Mouse (Mus musculus) gonadal fat pad, adult 2 months (tissue): ENCODE data around the gene Crcp. TPM values are rescaled to one million over a fixed set of nuclear protein-coding genes. Genes with fewer than 3 reads are reported as not detected.
"Not testable (repeated sequence)": the region's sequence is repeated elsewhere in the genome, so short reads cannot be mapped to it uniquely, and the experiment has no call there.

Source experiments
- DNase-seq: peaks from one replicate; pipeline ENCODE4 v3.0.0-alpha.2; 2012; ENCODE audit warnings: low read depth
- polyA plus RNA-seq: library from polyadenylated mRNA; depleted of rRNA; stranded (reverse); fragments of >200 nt; gene quantifications from 2 replicates; pipeline ENCODE4 v1.2.3, GENCODE M21; 2012

Gene Crcp
- polyA plus RNA-seq, 1 experiment, result 17.4 TPM

DNA sequence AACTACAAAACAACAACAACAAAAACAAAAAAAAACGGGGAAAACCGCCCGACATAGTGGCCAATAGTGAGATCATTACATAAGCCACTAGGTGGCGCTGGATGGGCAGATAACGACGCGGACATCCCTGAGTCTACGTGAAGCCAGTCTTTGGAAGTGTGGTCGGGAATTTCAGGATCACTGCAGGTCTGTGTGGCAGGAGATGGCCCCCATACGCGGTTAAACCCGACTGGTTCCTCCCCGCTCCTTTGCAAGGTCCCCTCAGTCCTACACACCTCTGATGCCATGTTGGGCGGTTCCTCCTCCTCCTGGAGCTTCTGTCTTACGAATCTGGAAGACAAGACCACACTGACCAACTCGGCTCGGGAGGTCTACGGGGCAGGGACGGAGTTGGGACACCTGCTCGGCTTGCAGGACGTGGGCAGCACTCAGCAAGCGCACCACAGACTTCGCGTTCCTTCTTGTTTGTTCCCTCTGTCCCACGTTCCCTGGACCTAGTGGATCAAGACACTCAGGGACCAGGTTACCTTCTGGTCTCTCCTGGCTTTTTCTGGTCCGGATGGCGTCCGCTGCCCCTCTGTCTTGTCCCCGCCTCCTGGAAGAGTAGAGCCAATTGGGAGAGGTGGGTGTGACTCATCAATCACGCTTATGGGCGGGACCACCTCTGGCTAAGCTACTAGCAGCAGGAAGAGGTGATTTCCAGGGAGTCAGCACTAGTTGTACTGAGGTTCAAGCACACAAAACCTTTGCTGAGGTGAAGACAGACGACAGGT is 5.1 kb upstream of the Crcp start:
- DNase-seq, result peak; percentile 59

- DNase-seq, result no peak
Observed at GRCm38 (mm10) chr5:130027134-130027533, 2.0 kb upstream of the Crcp start.

DNA sequence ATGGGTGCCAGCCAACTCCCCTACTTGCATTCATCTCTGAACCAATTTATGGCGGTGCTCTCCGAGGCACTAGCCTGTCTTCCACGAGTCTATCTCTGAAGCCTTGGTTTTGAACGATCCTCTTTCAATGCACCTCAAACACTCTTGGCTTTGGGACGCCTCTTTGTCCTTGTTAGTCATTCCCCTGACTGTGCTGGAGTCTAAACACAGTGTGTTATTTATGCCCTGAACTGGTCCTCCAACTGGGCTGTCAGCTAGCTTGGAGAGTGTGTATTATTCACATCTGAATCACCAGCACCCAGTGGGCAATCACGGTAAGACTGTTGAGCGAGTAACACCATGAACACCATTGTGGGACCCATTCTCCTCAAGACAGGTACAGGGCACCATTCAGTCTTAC is 1.4 kb upstream of the Crcp start:
- DNase-seq, result no peak

- DNase-seq, result no peak
Observed at GRCm38 (mm10) chr5:130031410-130032390, 2.6 kb downstream of the Crcp start.

- no peak for DNase-seq
Observed at GRCm38 (mm10) chr5:130033869-130034268, 4.8 kb downstream of the Crcp start.

DNA sequence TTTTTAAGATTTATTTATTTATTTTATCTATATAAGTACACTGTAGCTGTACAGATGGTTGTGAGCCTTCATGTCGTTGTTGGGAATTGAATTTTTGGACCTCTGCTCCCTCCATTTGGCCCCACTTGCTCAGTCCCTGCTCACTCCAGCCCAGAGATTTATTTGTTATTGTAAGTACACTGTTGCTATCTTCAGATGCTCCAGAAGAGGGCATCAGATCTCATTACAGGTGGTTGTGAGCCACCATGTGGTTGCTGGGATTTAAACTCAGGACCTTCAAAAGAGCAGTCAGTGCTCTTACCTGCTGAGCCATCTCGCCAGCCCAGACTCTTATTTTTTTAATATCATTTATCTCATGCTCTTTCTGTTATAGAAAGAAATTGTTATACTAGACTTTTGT is 7.2 kb downstream of the Crcp start:
- not testable (repeated sequence) for DNase-seq

DNA sequence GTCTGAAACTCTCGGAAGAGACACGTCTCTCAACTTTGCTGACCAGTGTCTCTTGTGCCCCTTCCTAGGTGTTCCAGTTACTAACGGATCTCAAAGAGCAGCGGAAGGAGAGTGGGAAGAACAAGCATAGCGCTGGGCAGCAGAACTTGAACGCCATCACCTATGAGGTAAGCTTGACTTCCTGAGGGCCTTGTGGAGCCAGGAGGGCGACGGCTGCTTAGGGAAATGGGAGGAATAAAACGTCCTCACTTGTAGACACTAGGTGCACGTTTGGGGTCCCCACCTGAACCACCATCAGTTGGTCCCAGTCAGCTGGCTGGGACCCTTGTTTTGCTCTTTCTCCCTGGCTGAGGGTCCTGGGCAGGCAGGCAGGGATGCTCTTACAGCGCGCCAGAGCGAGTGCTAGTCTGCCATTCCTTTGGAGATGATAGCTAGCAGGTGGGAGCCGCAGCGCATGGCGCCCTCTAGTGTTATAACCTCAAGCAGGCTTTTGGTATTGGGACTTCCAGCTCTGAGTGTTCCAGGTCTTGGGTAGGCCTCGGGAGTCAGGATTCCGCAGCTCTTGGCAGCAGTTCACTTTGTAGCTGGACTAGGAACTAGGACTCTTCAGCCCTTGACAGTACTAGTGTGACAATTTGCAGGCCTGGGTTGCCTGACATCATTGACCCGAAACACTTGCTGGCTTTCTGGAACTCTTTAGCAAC is 8.8 kb downstream of the Crcp start:
- DNase-seq, result no peak

GRCm38 (mm10) chr5:130040797-130041196 is 11.7 kb downstream of the Crcp start:
- DNase-seq, result no peak

- no peak for DNase-seq
Observed at GRCm38 (mm10) chr5:130041262-130041661, 12.2 kb downstream of the Crcp start.

- no peak for DNase-seq
Observed at GRCm38 (mm10) chr5:130043741-130044140, 14.7 kb downstream of the Crcp start.

GRCm38 (mm10) chr5:130044201-130044695 is 15.2 kb downstream of the Crcp start:
- peak; percentile 75 for DNase-seq

GRCm38 (mm10) chr5:130046100-130046499 is 17.0 kb downstream of the Crcp start:
- DNase-seq, result no peak

GRCm38 (mm10) chr5:130046589-130046988 is 17.5 kb downstream of the Crcp start:
- DNase-seq, result no peak

- no peak for DNase-seq
Observed at GRCm38 (mm10) chr5:130047013-130047412, 17.9 kb downstream of the Crcp start.

DNA sequence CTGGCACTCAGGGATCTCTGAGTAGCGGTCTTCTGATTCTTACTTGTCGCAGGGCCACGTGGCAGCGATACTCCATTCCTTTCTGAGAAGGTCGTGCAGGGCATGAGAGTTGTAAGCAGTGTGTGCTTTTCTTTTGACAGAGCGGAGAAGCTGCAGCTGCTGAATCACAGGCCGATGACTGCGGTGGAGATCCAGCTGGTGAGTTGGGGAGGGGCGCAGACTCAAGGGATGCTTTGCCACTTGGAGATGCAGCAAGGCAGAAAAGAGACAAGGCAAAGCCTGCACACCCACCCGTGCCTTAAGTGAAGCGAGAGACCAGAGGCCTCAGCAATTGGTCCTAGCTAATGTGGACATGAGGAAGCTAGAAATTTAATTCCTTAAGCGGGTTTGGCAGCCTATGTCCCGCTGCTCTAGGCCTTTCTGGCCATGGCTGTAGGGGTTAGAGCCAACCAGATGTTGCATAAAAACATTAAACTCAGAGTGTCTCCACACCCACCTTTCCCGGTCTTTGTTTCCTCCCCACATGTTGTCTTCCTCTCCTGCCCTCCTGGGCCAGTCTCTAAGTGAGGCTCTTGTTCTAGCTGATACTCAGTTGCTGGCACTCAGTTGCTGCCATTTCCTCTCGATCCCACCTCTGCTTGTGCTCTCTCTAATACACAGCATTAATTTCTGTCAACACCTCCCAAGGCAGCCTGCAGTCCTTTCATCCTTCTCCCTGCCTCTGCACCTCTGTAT is 19.9 kb downstream of the Crcp start:
- no peak for DNase-seq

DNA sequence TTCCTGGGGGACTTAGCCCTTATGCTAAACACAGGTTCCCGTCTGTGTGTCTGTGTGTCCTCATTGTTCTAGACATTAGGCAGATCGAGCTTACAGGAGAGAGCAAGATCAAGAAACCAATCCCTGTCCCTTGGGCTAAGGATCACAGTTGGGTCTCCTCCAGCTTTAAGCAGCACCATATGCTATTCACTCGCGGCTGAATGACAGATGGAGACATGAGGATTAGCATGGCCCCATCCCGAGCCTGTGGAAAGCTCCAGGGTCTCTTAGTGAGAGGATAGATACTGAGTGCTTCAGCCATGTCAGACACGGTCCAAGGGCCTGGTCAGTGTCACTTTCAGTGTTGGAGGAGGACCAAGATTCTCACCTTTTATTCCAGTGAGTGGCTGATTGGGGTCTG is 21.3 kb downstream of the Crcp start:
- no peak for DNase-seq

DNA sequence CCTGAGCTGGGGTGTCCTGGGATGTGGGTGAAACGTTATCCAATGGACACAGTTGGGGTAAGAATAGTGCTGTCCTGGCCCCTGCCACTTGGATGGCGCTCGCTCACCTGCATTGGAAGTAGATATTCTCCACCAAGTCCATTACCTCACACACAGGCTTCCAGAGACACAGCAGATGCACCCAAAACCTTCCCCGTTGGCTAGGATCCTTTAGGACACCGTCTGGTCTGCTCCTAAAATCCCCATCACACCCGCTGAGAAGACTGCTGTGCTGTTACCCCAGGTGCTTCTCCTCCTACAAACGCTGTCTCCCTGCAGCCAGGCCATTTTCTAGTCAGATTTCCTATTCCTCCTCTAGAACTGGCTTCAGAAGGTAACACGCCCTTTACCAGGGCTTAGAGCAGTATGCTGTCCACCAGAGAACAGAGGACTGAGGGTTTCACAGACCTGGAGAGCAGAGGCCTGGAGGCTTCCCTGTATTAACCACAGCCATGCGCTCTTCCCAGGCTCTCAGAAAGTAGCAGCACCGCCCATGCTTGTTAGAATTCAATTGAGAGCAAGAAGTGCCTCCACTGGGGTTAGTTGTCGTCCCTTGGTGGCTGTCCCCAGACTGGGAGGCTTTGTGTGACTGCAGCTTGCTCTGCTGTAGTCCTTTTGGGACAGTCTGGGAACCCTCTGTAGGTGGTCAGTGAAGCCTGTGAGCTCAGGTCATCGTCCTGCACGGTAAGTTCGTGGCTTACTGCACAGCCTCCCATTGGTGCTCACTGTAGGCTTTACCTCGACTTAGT is 22.2 kb downstream of the Crcp start:
- DNase-seq, result no peak

DNA sequence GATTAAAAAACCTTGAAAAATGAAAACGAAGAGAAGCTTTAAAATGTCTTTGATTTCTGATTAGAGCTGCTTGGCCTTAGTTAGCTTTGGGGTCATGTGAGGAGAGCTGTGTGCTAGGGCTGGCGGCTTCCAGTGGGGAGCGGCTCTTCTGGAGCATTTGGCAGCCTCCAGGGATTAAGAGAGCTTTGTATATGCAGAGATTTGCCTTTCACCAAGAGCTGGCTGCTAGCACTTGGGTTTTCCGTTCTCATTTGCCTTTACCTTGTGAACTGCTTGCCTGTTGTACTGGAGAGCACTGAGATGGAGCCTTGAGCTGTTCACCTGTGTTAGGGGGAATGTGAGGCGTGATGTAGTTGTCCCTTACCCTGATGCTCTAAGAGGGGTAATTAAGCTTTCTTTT is 23.4 kb downstream of the Crcp start:
- no peak for DNase-seq

- no peak for DNase-seq
Observed at GRCm38 (mm10) chr5:130052955-130053354, 23.9 kb downstream of the Crcp start.

- no peak for DNase-seq
Observed at GRCm38 (mm10) chr5:130055688-130056087, 26.6 kb downstream of the Crcp start.
